Mouse (Mus musculus) heart, embryonic 16.5 days (tissue): ENCODE results near the gene Gm2007. TPM values are rescaled to one million over a fixed set of nuclear protein-coding genes. Genes with fewer than 3 reads are reported as not detected.
"Not testable (repeated sequence)": the region's sequence is repeated elsewhere in the genome, so short reads cannot be mapped to it uniquely, and the experiment has no call there.

ENCODE experiments used
- ATAC-seq: fragments of 200-750 bp; cut with Nextera tagmentation; replicated peaks from 2 replicates; pipeline ENCODE4 v1.8.0; 2017; ENCODE audit warnings: moderate number of reproducible peaks; ENCODE audit not compliant: insufficient read depth, low FRiP score; ENCODE audit errors: extremely low read depth
- H3K27ac ChIP-seq: fragments of 300-500 bp; sonication (generic); 2 replicates; pipeline ENCODE4 v1.5.1; 2014; ENCODE audit warnings: mild to moderate bottlenecking, low read length, control low read depth, moderate library complexity
- H3K27me3 ChIP-seq: fragments of 300-500 bp; sonication (generic); 2 replicates; pipeline ENCODE4 v1.6.1; 2014; ENCODE audit warnings: low read length, mixed read lengths; ENCODE audit not compliant: control insufficient read depth, insufficient read depth
- H3K36me3 ChIP-seq: fragments of 300-500 bp; sonication (generic); 2 replicates; pipeline ENCODE4 v1.6.1; 2014; ENCODE audit not compliant: control insufficient read depth, insufficient read depth
- H3K4me1 ChIP-seq: fragments of 300-500 bp; sonication (generic); 2 replicates; pipeline ENCODE4 v1.6.1; 2014; ENCODE audit warnings: low read length, mixed read lengths; ENCODE audit not compliant: control insufficient read depth, insufficient read depth
- H3K4me2 ChIP-seq: fragments of 300-500 bp; sonication (generic); 2 replicates; pipeline ENCODE4 v1.6.1; 2014; ENCODE audit warnings: low read depth, mild to moderate bottlenecking, control low read depth, low read length
- H3K4me3 ChIP-seq: fragments of 300-500 bp; sonication (generic); 2 replicates; pipeline ENCODE4 v1.5.1; 2014; ENCODE audit warnings: mild to moderate bottlenecking, control low read depth, low read length
- H3K9ac ChIP-seq: fragments of 300-500 bp; sonication (generic); 2 replicates; pipeline ENCODE4 v1.6.1; 2014; ENCODE audit warnings: low read length, control low read depth
- H3K9me3 ChIP-seq: fragments of 300-500 bp; sonication (generic); replicated peaks from 2 replicates; pipeline ENCODE4 v1.6.1; 2016; ENCODE audit warnings: low read length; ENCODE audit not compliant: control insufficient read depth
- WGBS: fragments of 180-500 bp; shearing (Covaris S2); extraction: QIAGEN DNeasy Blood & Tissue Kit; methylation state at CpG from one replicate; pipeline ENCODE4 v1.1.7; 2014; 5-methylcytosine and 5-hydroxymethylcytosine counted together
- polyA plus RNA-seq: library from polyadenylated mRNA; unstranded; fragments of >200 nt; fragmentation: Nextera tagmentation; extraction: Ambion mirVana; gene quantifications from 2 replicates; pipeline ENCODE4 v1.2.1, GENCODE M21; 2015

Gm2007 gene
- polyA plus RNA-seq, result not detected in 2 replicates

GRCm38 (mm10) chr2:175741237-175741636 lies at the start of gene Gm2007:
Gene Gm2007, plus strand, starts transcription at chr2:175741537.
- not testable (repeated sequence) for H3K4me1 ChIP-seq, H3K4me3 ChIP-seq, H3K9ac ChIP-seq, H3K36me3 ChIP-seq, H3K27ac ChIP-seq, H3K9me3 ChIP-seq, H3K4me2 ChIP-seq, H3K27me3 ChIP-seq, ATAC-seq
- no CpG with 5 or more reads among the region's 2 CpGs for WGBS

- not testable (repeated sequence) for H3K27ac ChIP-seq, H3K36me3 ChIP-seq, ATAC-seq, H3K4me2 ChIP-seq, H3K27me3 ChIP-seq, H3K4me3 ChIP-seq, H3K4me1 ChIP-seq, H3K9me3 ChIP-seq, H3K9ac ChIP-seq
- WGBS, result no CpG with 5 or more reads among the region's 9 CpGs
Measured at GRCm38 (mm10) chr2:175703546-175703945, 37.8 kb upstream of the Gm2007 start, which contains the start of gene Zfp969. Gene Zfp969, minus strand, starts transcription at chr2:175703646.

- no CpG with 5 or more reads among the region's 6 CpGs for WGBS
- not testable (repeated sequence) for ATAC-seq, H3K9me3 ChIP-seq
Measured at GRCm38 (mm10) chr2:175800993-175801392, 59.7 kb downstream of the Gm2007 start, which contains the start of gene Gm14288. Gene Gm14288, minus strand, starts transcription at chr2:175801093.

More at GRCm38 (mm10) chr2:175800993-175801392, 59.7 kb downstream of the Gm2007 start, which contains the start of gene Gm14288:
- H3K27me3 ChIP-seq, H3K27ac ChIP-seq, H3K4me1 ChIP-seq, H3K4me3 ChIP-seq, H3K9ac ChIP-seq, H3K36me3 ChIP-seq, H3K4me2 ChIP-seq: not testable (repeated sequence)

Other genes starting within 250 kb of the Gm2007 start
- gene Gm11007, start 97.6 kb upstream of the Gm2007 start, polyA plus RNA-seq, result not detected in 2 replicates
- 14.1 and 22.7 TPM in 2 replicates for gene Zfp969, start 37.9 kb upstream of the Gm2007 start, polyA plus RNA-seq
- gene Gm14288, start 59.6 kb downstream of the Gm2007 start, polyA plus RNA-seq, result 4.1 and 4.9 TPM in 2 replicates
- 13.1 and 18.6 TPM in 2 replicates for gene Gm6710, start 127.7 kb downstream of the Gm2007 start, polyA plus RNA-seq
- gene Zfp966, start 189.6 kb downstream of the Gm2007 start, polyA plus RNA-seq, result 1.7 and 2.8 TPM in 2 replicates
- gene Gm2026, start 223.8 kb downstream of the Gm2007 start, polyA plus RNA-seq, result 17.1 and 21.2 TPM in 2 replicates